Mouse (Mus musculus): ENCODE data around the gene Rbm15.

- TF ChIP-seq CTCF (IDR thresholded peaks at IDR 0.05; ENCODE audit: control insufficient read depth, insufficient read depth, low read length) = no peak
- no peak for TF ChIP-seq POLR2A (IDR thresholded peaks at IDR 0.05; ENCODE audit: borderline replicate concordance, control insufficient read depth, low read depth, low read length)
These were observed 1.1 kb downstream of the Rbm15 start for GRCm38 (mm10) chr3:107332127-107332959.
